Mouse (Mus musculus) erythroblast, embryonic 14.5 days (primary cell): ENCODE results near the gene Palb2.

ENCODE experiments used
- GATA1 ChIP-seq: IDR thresholded peaks from 2 replicates; pipeline ENCODE4 v1.6.1; 2012; ENCODE audit warnings: low read length, inconsistent platforms, mixed read lengths
- TAL1 ChIP-seq: IDR thresholded peaks from 3 replicates; pipeline ENCODE4 v1.6.1; 2012; ENCODE audit warnings: low read length, inconsistent platforms, mixed read lengths

GRCm38 (mm10) chr7:122160037-122160436, 27.3 kb upstream of the Palb2 start:
- TF ChIP-seq TAL1 = no peak
- no peak for TF ChIP-seq GATA1
